Mouse (Mus musculus) CH12.LX (cell line): ENCODE results near the gene Pdss2. TPM values are rescaled to one million over a fixed set of nuclear protein-coding genes. Genes with fewer than 3 reads are reported as not detected.

Experiments used
- DNase-seq: peaks from one replicate; pipeline ENCODE4 v3.0.0-alpha.2; 2013; ENCODE audit errors: extremely low read depth
- H3K27ac ChIP-seq: 2 replicates; pipeline ENCODE4 v1.5.1; 2012; ENCODE audit warnings: low read depth, mild to moderate bottlenecking, control low read depth, moderate library complexity; ENCODE audit not compliant: insufficient read depth
- H3K27me3 ChIP-seq: replicated peaks from 2 replicates; pipeline ENCODE3; 2012; ENCODE audit warnings: inconsistent platforms
- H3K36me3 ChIP-seq, 2 experiments: replicated peaks in 1 of 2; 2 replicates each; pipeline versions ENCODE3 to v1.6.1; 2012; ENCODE audit warnings: inconsistent platforms in 1 of 2, low read length in 1 of 2, mild to moderate bottlenecking in 1 of 2, mixed read lengths in 1 of 2, moderate library complexity in 1 of 2; ENCODE audit not compliant: control insufficient read depth in 1 of 2, insufficient read depth in 1 of 2
- H3K4me1 ChIP-seq, 2 experiments: 2 replicates each; pipeline ENCODE4 v1.6.1; 2012; ENCODE audit warnings: inconsistent platforms in 1 of 2, moderate library complexity in 1 of 2; ENCODE audit not compliant: insufficient read depth in 2 of 2, control insufficient read depth in 1 of 2
- H3K4me2 ChIP-seq: 2 replicates; pipeline ENCODE4 v1.6.1; 2012; ENCODE audit warnings: low read depth, mild to moderate bottlenecking, control low read depth; ENCODE audit not compliant: poor library complexity, insufficient read depth, severe bottlenecking
- H3K4me3 ChIP-seq, 3 experiments: fragments of 150-350 bp in 1 of 3; sonication (generic) in 1 of 3; replicated peaks in 1 of 3; 2 replicates each; pipeline versions ENCODE3 to v1.5.1; 2011 to 2012; ENCODE audit warnings: low read depth in 2 of 3, low read length in 2 of 3, mild to moderate bottlenecking in 2 of 3, moderate library complexity in 2 of 3, control low read depth in 1 of 3, improper control_type of control experiment in 1 of 3, inconsistent platforms in 1 of 3, mixed read lengths in 1 of 3; ENCODE audit not compliant: poor library complexity in 1 of 3
- H3K79me2 ChIP-seq: replicated peaks from 2 replicates; pipeline ENCODE4 v1.6.1; 2012; ENCODE audit warnings: mild to moderate bottlenecking, moderate library complexity; ENCODE audit not compliant: control insufficient read depth, poor library complexity, insufficient read depth, severe bottlenecking; ENCODE audit errors: extremely low read depth
- H3K9ac ChIP-seq: 2 replicates; pipeline ENCODE4 v1.6.1; 2012; ENCODE audit warnings: low read depth, mild to moderate bottlenecking, control low read depth, moderate library complexity; ENCODE audit not compliant: insufficient read depth
- H3K9me3 ChIP-seq: replicated peaks from 2 replicates; pipeline ENCODE3; 2012; ENCODE audit warnings: low read length, inconsistent platforms, mixed read lengths
- CHD1 ChIP-seq: IDR thresholded peaks from 2 replicates; pipeline ENCODE4 v1.6.1; 2012; ENCODE audit warnings: low read depth, low read length, improper control_type of control experiment, inconsistent platforms
- CTCF ChIP-seq, 2 experiments: IDR thresholded peaks in 1 of 2; conservative IDR thresholded peaks in 1 of 2; 2 replicates each; pipeline ENCODE4 v1.5.1; 2011 to 2012; ENCODE audit warnings: low read depth in 2 of 2, low read length in 2 of 2, improper control_type of control experiment in 1 of 2, inconsistent platforms in 1 of 2, mild to moderate bottlenecking in 1 of 2, moderate library complexity in 1 of 2
- GABPA ChIP-seq: IDR thresholded peaks from 2 replicates; pipeline ENCODE4 v1.6.1; 2012; ENCODE audit warnings: low read depth, low read length, improper control_type of control experiment, inconsistent platforms; ENCODE audit not compliant: insufficient replicate concordance
- HCFC1 ChIP-seq: IDR thresholded peaks from 2 replicates; pipeline ENCODE4 v1.6.1; 2012; ENCODE audit warnings: low read depth, mild to moderate bottlenecking, inconsistent platforms, low read length, improper control_type of control experiment
- JUN ChIP-seq: IDR thresholded peaks from 2 replicates; pipeline ENCODE4 v1.6.1; 2011; ENCODE audit warnings: low read depth, mild to moderate bottlenecking, low read length, improper control_type of control experiment, moderate library complexity; ENCODE audit not compliant: insufficient read depth
- MAX ChIP-seq: IDR thresholded peaks from 2 replicates; pipeline ENCODE4 v1.6.1; 2011; ENCODE audit warnings: low read length, improper control_type of control experiment
- MXI1 ChIP-seq: IDR thresholded peaks from 2 replicates; pipeline ENCODE4 v1.6.1; 2011; ENCODE audit warnings: mild to moderate bottlenecking, low read depth, low read length, improper control_type of control experiment
- MYC ChIP-seq: IDR thresholded peaks from 2 replicates; pipeline ENCODE4 v1.6.1; 2011; ENCODE audit warnings: low read depth, mild to moderate bottlenecking, improper control_type of control experiment, low read length
- NELFE ChIP-seq: IDR thresholded peaks from 2 replicates; pipeline ENCODE4 v1.6.1; 2011; ENCODE audit warnings: low read depth, low read length, improper control_type of control experiment
- NRF1 ChIP-seq: IDR thresholded peaks from 2 replicates; pipeline ENCODE4 v1.6.1; 2014; ENCODE audit warnings: low read depth, mild to moderate bottlenecking, inconsistent platforms, low read length, improper control_type of control experiment, moderate library complexity
- PAX5 ChIP-seq: IDR thresholded peaks from 2 replicates; pipeline ENCODE4 v1.6.1; 2012; ENCODE audit warnings: low read length, inconsistent platforms, mixed read lengths
- POLR2A ChIP-seq: IDR thresholded peaks from 2 replicates; pipeline ENCODE4 v1.6.1; 2011; ENCODE audit warnings: low read depth, mild to moderate bottlenecking, improper control_type of control experiment, low read length
- RCOR1 ChIP-seq: conservative IDR thresholded peaks from 2 replicates; pipeline ENCODE4 v1.6.1; 2012; ENCODE audit warnings: low read depth, mild to moderate bottlenecking, inconsistent platforms, low read length, improper control_type of control experiment
- SIN3A ChIP-seq: IDR thresholded peaks from 2 replicates; pipeline ENCODE4 v1.6.1; 2012; ENCODE audit warnings: low read length, improper control_type of control experiment, inconsistent platforms
- TCF12 ChIP-seq: IDR thresholded peaks from 2 replicates; pipeline ENCODE4 v1.6.1; 2014; ENCODE audit warnings: low read depth, mild to moderate bottlenecking, inconsistent platforms, low read length, improper control_type of control experiment
- USF2 ChIP-seq: conservative IDR thresholded peaks from 2 replicates; pipeline ENCODE4 v1.6.1; 2011; ENCODE audit warnings: low read depth, low read length, improper control_type of control experiment
- ZMIZ1 ChIP-seq: IDR thresholded peaks from 2 replicates; pipeline ENCODE4 v1.6.1; 2012; ENCODE audit warnings: low read depth, mild to moderate bottlenecking, inconsistent platforms, low read length, improper control_type of control experiment
- ZNF384 ChIP-seq: IDR thresholded peaks from 2 replicates; pipeline ENCODE4 v1.6.1; 2012; ENCODE audit warnings: low read depth, low read length, improper control_type of control experiment, inconsistent platforms
- dilution Hi-C: fragments of 300-500 bp; cut with MboI; formaldehyde crosslinking; loops from 2 replicates; pipeline ENCODE4 v1.14.3; 2020; ENCODE audit warnings: low sequenced_read_pairs; ENCODE audit not compliant: extremely low pct_unique_long_range_greater_than_20kb, extremely low pct_ligation_motif_present
- in situ Hi-C: fragments of 300-500 bp; cut with MboI; formaldehyde crosslinking; loops from 3 replicates; pipeline ENCODE4 v1.14.3; 2019; ENCODE audit warnings: low sequenced_read_pairs, low pct_ligation_motif_present, low pct_unique_long_range_greater_than_20kb, mixed read lengths
- polyA plus RNA-seq: library from polyadenylated mRNA; unstranded; fragments of >175 nt; gene quantifications from 2 replicates; pipeline ENCODE4 v1.2.1, GENCODE M21; 2012; ENCODE audit warnings: low read depth; ENCODE audit not compliant: insufficient read length
- total RNA-seq, 2 experiments: library from RNA; depleted of rRNA; stranded (reverse); fragments of 300-350 nt in 1 of 2; fragments of >200 nt in 1 of 2; gene quantifications; 2 replicates each; pipeline ENCODE4 v1.2.3; 2012 to 2014

Gene Pdss2
- total and polyA plus RNA-seq, 3 experiments: 11.1 to 17.9 (median 14.3) TPM

DNA sequence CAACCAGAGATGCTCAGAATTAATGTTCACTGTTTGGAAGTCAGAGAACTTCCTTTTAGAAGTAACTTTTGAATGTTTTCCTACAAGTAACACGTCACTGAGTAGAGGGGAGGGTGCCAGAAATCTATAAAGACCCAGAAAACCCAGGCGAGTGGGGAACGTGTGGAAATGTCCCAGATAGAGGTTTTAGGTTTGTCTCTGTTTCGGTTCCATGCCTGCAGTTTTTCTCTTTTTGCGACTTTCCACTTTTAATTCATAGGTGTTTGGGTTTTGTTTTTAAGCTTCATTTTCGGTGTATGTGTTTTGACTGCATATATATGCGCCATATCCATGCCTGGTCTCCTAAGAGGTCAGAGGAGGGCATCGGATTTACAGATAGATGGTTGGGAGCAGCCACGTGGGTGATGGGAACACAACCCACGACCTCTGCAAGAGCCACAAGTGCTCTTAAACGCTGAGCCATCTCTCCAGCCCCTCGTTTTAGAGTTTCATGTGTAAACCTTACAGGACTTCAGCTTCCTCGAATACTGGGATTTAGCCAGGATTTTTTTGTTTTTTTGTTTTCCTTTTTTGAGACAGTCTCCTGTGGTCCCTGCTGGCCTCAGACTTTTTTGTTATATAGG is 259.1 kb downstream of the Pdss2 start:
- Histone ChIP-seq H3K9ac (peak overlapping the region; percentile 92), H3K36me3 (no peaks in the 10 kb centered on the region), H3K4me1 (peaks cover 17 to 57% of the 10 kb centered on the region in 2 experiments), H3K27ac (peak overlapping the region; percentile 38; the same call in 1 of the 2 replicates), H3K79me2 (peaks cover 43% of the 10 kb centered on the region), H3K4me3 (peak overlapping the region; percentile 41 to 99 (median 85)), H3K9me3 (no peaks in the 10 kb centered on the region), H3K4me2 (peak overlapping the region; percentile 94), H3K27me3 (no peaks in the 10 kb centered on the region)
- dilution Hi-C loops: no loop called here
- 0 out of 2 replicates have a peak, but pooled peaks have one; percentile 49 for TF ChIP-seq CHD1
- TF ChIP-seq MXI1: peak; percentile 50
- TF ChIP-seq SIN3A: 0 out of 2 replicates have a peak, but pooled peaks have one; percentile 41
- TF ChIP-seq MYC: peak; percentile 83
- no peak for TF ChIP-seq NRF1
- no peak for TF ChIP-seq POLR2A
- in situ Hi-C loops: loop anchor here (5.0 kb wide), 1 partner anchor 52 kb away; no protein-coding TSS in a partner anchor
- no peak for DNase-seq

DNA sequence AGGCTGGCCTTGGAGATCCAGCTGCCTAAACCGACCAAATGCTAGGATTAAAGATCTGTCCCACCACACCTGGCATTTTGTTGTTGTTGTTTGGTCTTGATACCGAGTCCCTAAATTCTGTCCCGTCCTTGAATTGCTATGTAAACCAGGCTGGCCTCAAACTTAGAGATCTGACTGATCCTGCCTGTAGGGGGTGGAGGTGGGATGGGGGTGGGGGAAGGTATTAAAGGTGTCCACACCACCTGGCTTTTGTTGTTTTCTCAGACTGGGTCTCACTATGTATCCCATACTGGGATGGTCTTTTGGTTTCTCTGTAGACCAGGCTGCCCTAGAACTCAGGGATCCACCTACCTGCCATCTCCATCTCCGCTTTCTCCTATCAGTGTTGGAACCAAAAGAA is 259.9 kb downstream of the Pdss2 start:
- no peak for DNase-seq
- Histone ChIP-seq H3K27ac (no peak overlapping the region), H3K4me2 (peak overlapping the region; percentile 47), H3K79me2 (peaks cover 51% of the 10 kb centered on the region), H3K9me3 (no peaks in the 10 kb centered on the region), H3K4me3 (no peak overlapping the region), H3K4me1 (peaks cover 19 to 60% of the 10 kb centered on the region in 2 experiments), H3K36me3 (no peaks in the 10 kb centered on the region), H3K9ac (peak overlapping the region; percentile 92; the same call in 1 of the 2 replicates), H3K27me3 (no peaks in the 10 kb centered on the region)
- dilution Hi-C loops: no loop called here
- TF ChIP-seq TCF12: no peak
- TF ChIP-seq MYC: no peak
- TF ChIP-seq CTCF (conservative IDR thresholded peaks at IDR 0.05 in 1 of 2, IDR thresholded peaks at IDR 0.05 in 1 of 2; ENCODE audit: low read depth in 2 of 2, low read length in 2 of 2): peak in 1 of 2 experiments; percentile 16; a peak in 2 of 4 replicates
- no peak for TF ChIP-seq ZNF384
- TF ChIP-seq USF2: no peak
- TF ChIP-seq, all 38 proteins: peak for 1
- in situ Hi-C loops: loop anchor here (5.0 kb wide), 1 partner anchor 51 kb away; no protein-coding TSS in a partner anchor

DNA sequence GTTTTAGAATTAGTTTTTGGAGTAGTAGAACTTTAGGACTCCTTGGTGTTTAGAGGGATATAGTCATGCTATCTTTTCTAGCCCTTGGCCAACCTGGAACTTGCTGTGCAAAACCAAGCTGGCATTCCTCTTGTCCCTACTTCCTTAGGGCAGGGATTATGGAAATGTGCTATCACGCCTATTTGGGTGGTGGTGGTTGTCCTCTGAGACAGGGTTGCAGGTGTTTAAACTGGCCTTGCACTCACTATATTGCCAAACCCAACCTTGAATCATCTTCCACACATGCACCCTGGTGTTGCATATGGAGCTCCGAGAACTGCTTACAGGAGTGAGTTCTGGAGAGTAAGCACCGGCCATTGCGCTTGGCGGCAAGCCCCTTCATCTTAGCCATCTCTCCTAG is 260.7 kb downstream of the Pdss2 start:
- in situ Hi-C loops: loop anchor here (5.0 kb wide), 1 partner anchor 50 kb away; no protein-coding TSS in a partner anchor
- dilution Hi-C loops: no loop called here
- H3K27me3 ChIP-seq: no peaks in the 10 kb centered on the region
- no peaks in the 10 kb centered on the region for H3K36me3 ChIP-seq
- no peak for TF ChIP-seq USF2
- no peak for TF ChIP-seq MAX
- no peak for TF ChIP-seq GABPA
- TF ChIP-seq SIN3A: no peak
- TF ChIP-seq JUN: no peak
- TF ChIP-seq NELFE: no peak
- TF ChIP-seq CHD1: no peak
- no peak for TF ChIP-seq ZMIZ1
- no peak for TF ChIP-seq PAX5
- TF ChIP-seq RCOR1: no peak
- TF ChIP-seq CTCF (conservative IDR thresholded peaks at IDR 0.05 in 1 of 2, IDR thresholded peaks at IDR 0.05 in 1 of 2; ENCODE audit: low read depth in 2 of 2, low read length in 2 of 2): no peak
- TF ChIP-seq ZNF384: no peak
- no peak for TF ChIP-seq HCFC1
- H3K27ac ChIP-seq: no peak overlapping the region
- no peak for DNase-seq
- H3K79me2 ChIP-seq: peaks cover 58% of the 10 kb centered on the region
- no peak overlapping the region for H3K9ac ChIP-seq
- peaks cover 26 to 69% of the 10 kb centered on the region in 2 experiments for H3K4me1 ChIP-seq
- no peak overlapping the region for H3K4me3 ChIP-seq
- H3K9me3 ChIP-seq: no peaks in the 10 kb centered on the region
- no peak overlapping the region for H3K4me2 ChIP-seq
